Mouse (Mus musculus) neural tube, embryonic 15.5 days (tissue): ENCODE measurements around the gene Hsf2. TPM values are rescaled to one million over a fixed set of nuclear protein-coding genes. Genes with fewer than 3 reads are reported as not detected.
A peak's percentile ranks its signal among the peaks of the same experiment; 100 is the strongest.
"Not testable (repeated sequence)": the region's sequence is repeated elsewhere in the genome, so short reads cannot be mapped to it uniquely, and the experiment has no call there.

Experiments
- ATAC-seq: fragments of 200-750 bp; cut with Nextera tagmentation; 2 replicates; pipeline ENCODE4 v1.8.0; 2017; ENCODE audit warnings: mild to moderate bottlenecking, moderate TSS enrichment, moderate library complexity; ENCODE audit not compliant: low FRiP score
- H3K27ac ChIP-seq: fragments of 300-500 bp; sonication (generic); replicated peaks from 2 replicates; pipeline ENCODE4 v1.5.1; 2015; ENCODE audit warnings: mild to moderate bottlenecking, inconsistent platforms
- H3K27me3 ChIP-seq: fragments of 300-500 bp; sonication (generic); replicated peaks from 2 replicates; pipeline ENCODE4 v1.6.1; 2015; ENCODE audit warnings: inconsistent platforms
- H3K36me3 ChIP-seq: fragments of 300-500 bp; sonication (generic); 2 replicates; pipeline ENCODE4 v1.6.1; 2015; ENCODE audit warnings: inconsistent platforms
- H3K4me1 ChIP-seq: fragments of 300-500 bp; sonication (generic); 2 replicates; pipeline ENCODE4 v1.6.1; 2015; ENCODE audit warnings: inconsistent platforms
- H3K4me2 ChIP-seq: fragments of 300-500 bp; sonication (generic); 2 replicates; pipeline ENCODE4 v1.6.1; 2015; ENCODE audit warnings: inconsistent platforms, mild to moderate bottlenecking, moderate library complexity
- H3K4me3 ChIP-seq: fragments of 300-500 bp; sonication (generic); replicated peaks from 2 replicates; pipeline ENCODE4 v1.5.1; 2015; ENCODE audit warnings: mild to moderate bottlenecking, inconsistent platforms
- H3K9ac ChIP-seq: fragments of 300-500 bp; sonication (generic); replicated peaks from 2 replicates; pipeline ENCODE4 v1.6.1; 2015; ENCODE audit warnings: mild to moderate bottlenecking, inconsistent platforms
- H3K9me3 ChIP-seq: fragments of 300-500 bp; sonication (generic); replicated peaks from 2 replicates; pipeline ENCODE4 v1.6.1; 2016; ENCODE audit warnings: inconsistent platforms
- WGBS: fragments of 180-500 bp; shearing (Covaris S2); methylation state at CpG from one replicate; pipeline ENCODE4 v1.1.7; 2015; ENCODE audit warnings: mixed read lengths; 5-methylcytosine and 5-hydroxymethylcytosine counted together
- polyA plus RNA-seq: library from polyadenylated mRNA; unstranded; fragments of >200 nt; fragmentation: Nextera tagmentation; extraction: Ambion mirVana; gene quantifications from 2 replicates; pipeline ENCODE4 v1.2.1, GENCODE M21; 2015

Hsf2 gene
- polyA plus RNA-seq = 38.0 and 44.0 TPM in 2 replicates

GRCm38 (mm10) chr10:57485908-57486541, at the start of gene Hsf2:
Gene Hsf2, plus strand, starts transcription at chr10:57486385.
- Histone ChIP-seq H3K36me3 (no peaks in the 10 kb centered on the region), H3K4me3 (peak within 1 kb of the TSS; percentile 90), H3K4me1 (peaks cover 21% of the 10 kb centered on the region), H3K9ac (peak within 1 kb of the TSS; percentile 96), H3K27me3 (no peaks in the 10 kb centered on the region), H3K27ac (peak within 1 kb of the TSS; percentile 97), H3K4me2 (peak within 1 kb of the TSS; percentile 68), H3K9me3 (no peaks in the 10 kb centered on the region)
- 2% methylated on average over 46 of the region's 52 CpGs for WGBS
- peak; percentile 99 for ATAC-seq

- no peaks in the 10 kb centered on the region for H3K9me3 ChIP-seq
- no peaks in the 10 kb centered on the region for H3K36me3 ChIP-seq
- no peak overlapping the region for H3K27ac ChIP-seq
- 93% methylated on average over 2 of the region's 2 CpGs for WGBS
- H3K4me1 ChIP-seq = no peaks in the 10 kb centered on the region
- H3K4me2 ChIP-seq = no peak overlapping the region
- no peak overlapping the region for H3K9ac ChIP-seq
- H3K27me3 ChIP-seq = no peaks in the 10 kb centered on the region
- ATAC-seq = peak; percentile 32; the same call in 1 of the 2 replicates
- no peak overlapping the region for H3K4me3 ChIP-seq
Observed at GRCm38 (mm10) chr10:57437898-57438297, 48.3 kb upstream of the Hsf2 start.

- Histone ChIP-seq H3K27ac (no peak overlapping the region), H3K4me2 (no peak overlapping the region), H3K9me3 (no peaks in the 10 kb centered on the region), H3K4me3 (no peak overlapping the region), H3K36me3 (no peaks in the 10 kb centered on the region), H3K4me1 (no peaks in the 10 kb centered on the region), H3K27me3 (no peaks in the 10 kb centered on the region), H3K9ac (no peak overlapping the region)
- ATAC-seq = 0 out of 2 replicates have a peak, but pooled peaks have one; percentile 36
Observed at GRCm38 (mm10) chr10:57441049-57441448, 45.1 kb upstream of the Hsf2 start.

- no peak overlapping the region for H3K9ac ChIP-seq
- H3K4me2 ChIP-seq = no peak overlapping the region
- no peak overlapping the region for H3K4me3 ChIP-seq
- no peaks in the 10 kb centered on the region for H3K27me3 ChIP-seq
- H3K4me1 ChIP-seq = no peaks in the 10 kb centered on the region
- H3K27ac ChIP-seq = no peak overlapping the region
- ATAC-seq = no peak
- WGBS = 73% methylated on average over 8 of the region's 8 CpGs
- no peaks in the 10 kb centered on the region for H3K9me3 ChIP-seq
- no peaks in the 10 kb centered on the region for H3K36me3 ChIP-seq
Observed at GRCm38 (mm10) chr10:57444392-57444791, 41.8 kb upstream of the Hsf2 start.

GRCm38 (mm10) chr10:57445655-57446054, 40.5 kb upstream of the Hsf2 start:
- Histone ChIP-seq H3K9ac (no peak overlapping the region), H3K36me3 (no peaks in the 10 kb centered on the region), H3K27ac (no peak overlapping the region), H3K4me2 (no peak overlapping the region), H3K27me3 (no peaks in the 10 kb centered on the region), H3K9me3 (no peaks in the 10 kb centered on the region), H3K4me1 (no peaks in the 10 kb centered on the region), H3K4me3 (no peak overlapping the region)
- WGBS = 92% methylated on average over 1 of the region's 1 CpGs
- no peak for ATAC-seq

GRCm38 (mm10) chr10:57447657-57448050, 38.5 kb upstream of the Hsf2 start:
- H3K4me3 ChIP-seq = no peak overlapping the region
- no peak overlapping the region for H3K4me2 ChIP-seq

GRCm38 (mm10) chr10:57448051-57448716, 38.0 kb upstream of the Hsf2 start:
- WGBS = 5% methylated on average over 19 of the region's 19 CpGs
- Histone ChIP-seq H3K27ac (no peak overlapping the region), H3K4me2 (peak overlapping the region; percentile 44), H3K4me3 (peak overlapping the region; percentile 26), H3K4me1 (no peaks in the 10 kb centered on the region), H3K36me3 (no peaks in the 10 kb centered on the region), H3K9me3 (no peaks in the 10 kb centered on the region), H3K27me3 (no peaks in the 10 kb centered on the region), H3K9ac (no peak overlapping the region)
- peak; percentile 78; the same call in 1 of the 2 replicates for ATAC-seq

More at GRCm38 (mm10) chr10:57447657-57448050, 38.5 kb upstream of the Hsf2 start:
- Histone ChIP-seq H3K9ac (no peak overlapping the region), H3K27me3 (no peaks in the 10 kb centered on the region), H3K4me1 (no peaks in the 10 kb centered on the region), H3K27ac (no peak overlapping the region), H3K36me3 (no peaks in the 10 kb centered on the region), H3K9me3 (no peaks in the 10 kb centered on the region)
- ATAC-seq = peak; percentile 54; the same call in 1 of the 2 replicates

GRCm38 (mm10) chr10:57463298-57463697, 22.9 kb upstream of the Hsf2 start:
- not testable (repeated sequence) for H3K27ac ChIP-seq, H3K9ac ChIP-seq, ATAC-seq, H3K36me3 ChIP-seq, H3K27me3 ChIP-seq, H3K9me3 ChIP-seq, H3K4me3 ChIP-seq, H3K4me1 ChIP-seq, H3K4me2 ChIP-seq
- 30% methylated on average over 10 of the region's 10 CpGs for WGBS

GRCm38 (mm10) chr10:57465768-57466167, 20.4 kb upstream of the Hsf2 start:
- no peak overlapping the region for H3K4me2 ChIP-seq
- no peak overlapping the region for H3K27ac ChIP-seq
- no peak for ATAC-seq
- no peaks in the 10 kb centered on the region for H3K4me1 ChIP-seq
- H3K36me3 ChIP-seq = no peaks in the 10 kb centered on the region
- H3K4me3 ChIP-seq = no peak overlapping the region
- H3K27me3 ChIP-seq = no peaks in the 10 kb centered on the region
- H3K9ac ChIP-seq = no peak overlapping the region
- no peaks in the 10 kb centered on the region for H3K9me3 ChIP-seq

GRCm38 (mm10) chr10:57477121-57477843, 8.9 kb upstream of the Hsf2 start:
- no peak overlapping the region for H3K9ac ChIP-seq
- H3K9me3 ChIP-seq = no peaks in the 10 kb centered on the region
- no peak overlapping the region for H3K27ac ChIP-seq
- 65% methylated on average over 9 of the region's 9 CpGs for WGBS
- no peak overlapping the region for H3K4me3 ChIP-seq
- H3K27me3 ChIP-seq = no peaks in the 10 kb centered on the region
- no peak for ATAC-seq
- no peaks in the 10 kb centered on the region for H3K4me1 ChIP-seq
- no peak overlapping the region for H3K4me2 ChIP-seq
- H3K36me3 ChIP-seq = no peaks in the 10 kb centered on the region

- no peak overlapping the region for H3K9ac ChIP-seq
- no peaks in the 10 kb centered on the region for H3K4me1 ChIP-seq
- no peaks in the 10 kb centered on the region for H3K9me3 ChIP-seq
- WGBS = 31% methylated on average over 5 of the region's 5 CpGs
- H3K27ac ChIP-seq = no peak overlapping the region
- no peak overlapping the region for H3K4me3 ChIP-seq
- no peaks in the 10 kb centered on the region for H3K36me3 ChIP-seq
- H3K27me3 ChIP-seq = no peaks in the 10 kb centered on the region
- no peak for ATAC-seq
- no peak overlapping the region for H3K4me2 ChIP-seq
Observed at GRCm38 (mm10) chr10:57481717-57482116, 4.5 kb upstream of the Hsf2 start.

GRCm38 (mm10) chr10:57484741-57485140, 1.4 kb upstream of the Hsf2 start:
- no peaks in the 10 kb centered on the region for H3K9me3 ChIP-seq
- H3K4me1 ChIP-seq = peaks cover 12% of the 10 kb centered on the region
- H3K4me3 ChIP-seq = no peak overlapping the region
- no peaks in the 10 kb centered on the region for H3K27me3 ChIP-seq
- H3K27ac ChIP-seq = no peak overlapping the region
- ATAC-seq = no peak
- H3K36me3 ChIP-seq = no peaks in the 10 kb centered on the region
- no peak overlapping the region for H3K4me2 ChIP-seq
- WGBS = 93% methylated on average over 3 of the region's 3 CpGs
- H3K9ac ChIP-seq = no peak overlapping the region
